Mouse (Mus musculus) layer of hippocampus, adult 2 months (tissue): ENCODE measurements around the gene Eef1e1. TPM values are rescaled to one million over a fixed set of nuclear protein-coding genes. Genes with fewer than 3 reads are reported as not detected.

Source experiments
- DNase-seq, 2 experiments: peaks; one replicate each; pipeline ENCODE4 v3.0.0; 2022; ENCODE audit warnings: low spot score in 2 of 2
- H3K27ac ChIP-seq: fragments of 200-600 bp; 2 replicates; pipeline ENCODE4 v1.8.1; 2022
- H3K4me3 ChIP-seq: fragments of 200-600 bp; 2 replicates; pipeline ENCODE4 v1.8.1; 2022; ENCODE audit warnings: mild to moderate bottlenecking
- CTCF ChIP-seq: fragments of 200-600 bp; conservative IDR thresholded peaks from 2 replicates; pipeline ENCODE4 v1.8.1; 2022; ENCODE audit warnings: antibody characterized with exemption, mild to moderate bottlenecking, moderate library complexity
- total RNA-seq, 2 experiments: library from RNA; stranded (reverse); gene quantifications; 2 replicates each; pipeline ENCODE4 v1.2.3; 2021

Gene Eef1e1
- total RNA-seq, 2 experiments from 2014 or later: 30.0 to 30.6 TPM

DNA sequence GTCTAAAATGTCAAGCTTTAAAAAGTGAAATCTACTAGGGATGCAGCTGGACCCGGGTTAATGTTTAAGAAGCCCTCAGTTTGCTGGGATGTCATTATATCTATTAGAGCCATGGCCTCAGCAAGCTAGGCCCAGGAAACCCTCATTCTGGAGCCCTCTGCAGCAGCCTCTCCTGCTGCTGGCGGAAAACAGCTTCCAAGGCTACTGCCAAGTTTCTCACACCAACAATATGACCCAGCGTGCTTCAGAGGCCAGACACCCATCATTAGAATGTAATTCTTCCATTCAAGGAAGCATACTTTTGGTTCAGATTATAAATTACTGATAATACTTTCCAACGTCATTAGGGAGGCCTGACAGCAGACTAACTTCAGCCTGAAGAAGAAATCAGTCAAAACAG, 42.0 kb downstream of the Eef1e1 start:
- no peak for DNase-seq

DNA sequence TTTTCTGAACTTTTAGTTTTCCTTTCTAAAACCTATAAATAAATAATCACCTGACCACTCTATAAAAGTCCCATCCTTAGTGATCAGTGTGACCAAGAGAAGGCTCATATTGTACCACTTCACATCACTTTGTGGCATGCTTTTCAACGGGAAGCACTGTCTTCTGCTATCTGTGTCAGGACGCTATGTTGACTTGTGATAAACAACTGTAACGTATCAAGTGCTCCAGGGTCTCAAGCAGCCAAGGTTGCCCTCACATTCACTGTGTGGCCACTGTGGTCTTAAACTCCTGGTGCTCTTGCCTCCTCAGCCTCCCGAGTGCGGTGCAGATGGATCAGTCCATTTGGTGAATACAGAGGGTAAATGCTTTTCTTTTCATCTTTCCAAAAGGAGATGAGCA, 43.2 kb downstream of the Eef1e1 start:
- H3K4me3 ChIP-seq: no peak overlapping the region
- TF ChIP-seq CTCF: no peak
- no peak overlapping the region for H3K27ac ChIP-seq
- DNase-seq: no peak

More for the DNA sequence above, 42.0 kb downstream of the Eef1e1 start:
- no peak overlapping the region for H3K4me3 ChIP-seq
- TF ChIP-seq CTCF: no peak
- H3K27ac ChIP-seq: no peak overlapping the region

DNA sequence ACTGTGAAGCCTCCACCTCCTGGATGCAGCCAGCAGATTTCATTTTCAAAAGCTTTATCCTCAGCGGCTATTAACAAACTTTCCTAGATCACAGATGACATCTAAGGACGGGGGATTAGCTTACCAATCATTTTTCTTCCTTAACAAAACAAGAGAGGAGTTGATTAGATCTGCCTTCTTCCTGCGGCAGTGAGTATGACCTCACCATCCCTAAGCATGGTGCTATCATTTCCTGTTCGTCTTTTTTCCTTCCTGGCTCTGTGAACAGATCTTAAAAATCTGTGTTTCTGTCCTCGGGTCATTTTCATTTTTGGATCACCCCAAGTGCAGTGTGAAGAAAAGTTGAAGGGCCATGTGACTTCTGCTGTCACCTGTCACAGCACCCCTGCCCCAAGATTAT, 44.6 kb downstream of the Eef1e1 start:
- no peak for DNase-seq
- H3K4me3 ChIP-seq: no peak overlapping the region
- H3K27ac ChIP-seq: no peak overlapping the region
- TF ChIP-seq CTCF: no peak

DNA sequence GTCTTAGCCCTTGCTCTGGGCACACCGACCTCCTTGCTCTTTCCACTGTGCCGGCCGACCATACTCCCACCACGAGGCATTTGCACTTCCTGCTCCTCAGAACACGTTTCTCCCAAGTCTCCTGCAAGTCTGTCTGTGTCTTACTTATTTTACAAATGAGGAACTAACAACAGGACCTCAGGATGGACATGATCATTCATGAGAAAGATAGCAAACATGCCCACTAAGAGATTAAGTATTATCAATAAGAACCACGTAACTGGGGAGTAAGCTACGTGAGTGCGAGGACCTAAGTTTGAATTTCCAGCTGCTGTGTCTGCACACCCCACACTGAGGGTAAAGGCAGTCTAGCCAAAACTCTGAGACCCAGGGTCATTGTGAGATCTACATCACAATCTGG, 45.3 kb downstream of the Eef1e1 start:
- Histone ChIP-seq H3K4me3 (no peak overlapping the region), H3K27ac (no peak overlapping the region)
- TF ChIP-seq CTCF: no peak
- DNase-seq: no peak

DNA sequence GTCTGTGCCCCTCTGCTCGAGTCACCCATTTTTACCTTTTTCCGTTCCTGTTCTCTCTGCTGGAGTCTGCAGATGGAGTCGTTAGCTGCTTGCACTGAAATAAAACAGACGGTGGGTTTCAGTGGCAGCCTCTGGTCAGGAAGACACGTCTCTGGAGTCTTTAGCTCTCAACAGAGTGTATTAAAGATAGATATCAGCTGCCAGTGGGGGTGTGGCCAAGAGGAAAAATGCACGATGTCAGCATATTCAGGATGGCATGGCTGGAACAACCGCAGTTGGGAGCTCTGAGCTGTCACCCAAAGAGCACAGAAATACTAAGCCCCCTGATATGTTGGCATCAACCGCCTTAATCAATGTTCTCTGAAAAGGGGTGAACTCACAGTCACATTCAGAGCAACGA, 46.2 kb downstream of the Eef1e1 start:
- Histone ChIP-seq H3K27ac (no peak overlapping the region), H3K4me3 (no peak overlapping the region)
- no peak for TF ChIP-seq CTCF
- no peak for DNase-seq

DNA sequence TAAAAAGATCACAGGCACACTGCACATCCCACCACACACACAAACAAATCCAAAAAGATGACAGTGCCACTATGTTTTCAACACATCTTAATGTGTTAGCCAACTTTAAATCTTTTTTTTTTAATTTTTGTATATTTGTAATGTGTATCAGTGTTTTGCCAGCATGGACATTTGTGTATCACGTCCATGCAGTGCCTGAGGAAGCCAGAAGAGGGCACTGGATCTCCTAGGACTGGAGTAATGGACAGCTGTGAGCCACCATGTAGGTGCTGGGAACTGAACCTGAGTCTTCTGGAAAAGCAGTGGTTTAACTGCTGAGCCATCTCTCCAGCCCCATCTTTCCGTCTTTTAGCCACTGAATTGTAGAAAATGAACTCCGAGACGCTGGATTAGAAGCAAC, 46.7 kb downstream of the Eef1e1 start:
- TF ChIP-seq CTCF: peak; percentile 38
- no peak for DNase-seq
- Histone ChIP-seq H3K27ac (no peak overlapping the region), H3K4me3 (no peak overlapping the region)

DNA sequence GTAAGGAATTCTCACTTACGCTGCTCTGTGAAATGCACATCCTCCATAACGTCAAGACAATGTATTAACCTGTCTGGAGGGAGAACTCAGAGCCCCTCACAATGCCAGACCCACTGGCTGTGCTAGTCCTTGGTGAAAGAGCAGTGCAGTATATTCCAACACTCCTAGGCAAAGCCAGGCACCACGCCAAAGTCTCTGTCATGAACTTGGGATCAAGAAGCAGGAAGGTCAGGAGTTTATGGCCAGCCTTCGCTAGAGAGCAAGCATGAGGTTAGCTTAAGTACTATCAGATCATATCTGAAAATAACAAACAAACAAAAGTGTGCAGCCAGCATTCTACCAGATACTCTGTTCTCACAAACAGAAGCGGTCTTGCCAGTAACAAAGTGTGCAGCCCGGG, 48.5 kb downstream of the Eef1e1 start:
- no peak overlapping the region for H3K27ac ChIP-seq
- TF ChIP-seq CTCF: no peak
- DNase-seq: no peak
- H3K4me3 ChIP-seq: no peak overlapping the region

DNA sequence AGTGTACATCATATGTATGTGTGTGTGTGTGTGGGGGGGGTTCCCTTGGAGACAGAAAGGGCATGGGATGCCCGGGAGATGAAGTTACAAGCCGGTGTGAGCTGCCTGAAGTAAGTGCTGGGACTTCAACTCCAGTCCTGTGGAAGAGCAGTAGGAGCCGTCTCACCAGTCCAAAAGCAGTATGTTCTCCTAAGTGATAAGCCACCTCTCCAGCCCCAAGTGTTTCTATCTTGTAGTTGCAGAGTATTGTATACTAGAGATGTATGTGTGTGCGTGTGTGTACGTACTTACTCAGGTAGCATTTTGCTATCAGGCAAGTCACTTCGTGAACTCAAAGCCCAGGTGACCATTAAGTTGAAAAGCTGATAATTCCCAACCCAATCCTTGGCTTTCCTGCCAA, 51.7 kb downstream of the Eef1e1 start:
- no peak for TF ChIP-seq CTCF
- no peak for DNase-seq
- H3K27ac ChIP-seq: no peak overlapping the region
- no peak overlapping the region for H3K4me3 ChIP-seq

DNA sequence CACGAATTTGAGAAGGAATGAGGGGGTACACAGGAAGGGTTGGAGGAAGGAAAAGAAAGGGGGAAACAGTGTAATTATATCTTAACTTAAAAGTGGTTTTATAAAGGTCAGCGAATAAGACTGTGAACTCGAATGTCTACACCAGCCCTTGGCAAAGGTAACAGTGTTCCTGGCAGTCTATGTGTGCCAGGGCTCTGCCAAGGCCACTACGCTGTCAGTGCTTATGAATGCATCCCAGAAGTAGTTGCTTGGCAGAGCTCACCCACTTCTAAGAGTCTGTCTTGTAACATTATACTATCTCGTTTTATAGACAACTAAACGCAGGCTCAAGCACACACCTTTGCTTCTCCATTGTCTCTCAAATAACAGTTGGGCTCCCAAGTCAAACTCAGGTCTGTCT, 53.5 kb downstream of the Eef1e1 start:
- no peak overlapping the region for H3K4me3 ChIP-seq

DNA sequence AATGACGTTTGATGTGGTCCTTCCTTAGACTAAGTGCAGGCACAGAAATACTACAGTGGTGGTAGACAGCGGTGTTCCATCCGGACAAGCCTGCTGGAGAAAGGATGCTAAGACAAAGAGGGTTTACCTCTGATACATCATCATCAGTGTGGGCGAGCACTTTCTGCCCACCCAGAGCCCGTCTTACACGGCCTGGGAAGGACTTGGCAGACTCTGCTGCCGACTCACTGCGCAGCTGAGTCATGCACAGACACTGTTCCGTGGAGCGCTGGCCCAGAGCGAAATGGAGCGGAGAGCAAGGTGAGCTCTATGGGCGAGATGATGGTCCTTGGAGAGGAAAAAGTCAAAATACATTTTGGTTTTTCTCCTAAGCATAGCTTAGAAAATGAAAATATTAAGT, 55.9 kb downstream of the Eef1e1 start:
- DNase-seq: peak in 1 of 2 experiments; percentile 22
- TF ChIP-seq CTCF: no peak
- Histone ChIP-seq H3K27ac (no peak overlapping the region), H3K4me3 (no peak overlapping the region)

More for the DNA sequence above, 53.5 kb downstream of the Eef1e1 start:
- no peak for DNase-seq
- TF ChIP-seq CTCF: no peak
- H3K27ac ChIP-seq: no peak overlapping the region

DNA sequence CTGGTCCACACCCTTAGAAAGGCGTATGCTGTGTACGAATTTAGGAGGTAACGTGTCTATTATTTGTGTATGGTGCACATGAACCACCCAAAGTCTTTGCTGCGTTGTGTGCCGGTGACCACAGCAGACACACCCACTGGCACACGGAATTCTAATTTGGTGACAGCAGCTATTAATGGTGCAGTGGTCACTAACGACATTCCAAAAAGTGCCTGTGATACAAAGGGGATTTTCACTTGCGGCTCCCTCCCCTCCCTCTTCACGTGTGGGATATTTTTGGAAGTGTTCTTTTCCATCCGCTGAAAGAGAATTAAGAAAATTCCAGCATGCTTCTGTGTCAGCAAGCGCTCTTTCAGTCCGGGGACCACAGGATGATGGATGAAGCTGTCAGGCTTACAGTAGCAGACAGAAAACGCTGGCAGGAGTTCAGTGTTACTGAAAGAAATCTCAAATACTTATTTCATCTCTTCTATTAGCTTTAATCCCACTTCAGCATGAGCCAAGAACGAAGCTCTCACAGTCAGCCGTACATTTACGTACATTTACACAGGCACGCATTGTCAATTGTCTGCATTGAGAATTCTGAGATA, 56.5 kb downstream of the Eef1e1 start:
- Histone ChIP-seq H3K4me3 (no peak overlapping the region), H3K27ac (no peak overlapping the region)
- TF ChIP-seq CTCF: no peak
- DNase-seq: no peak

DNA sequence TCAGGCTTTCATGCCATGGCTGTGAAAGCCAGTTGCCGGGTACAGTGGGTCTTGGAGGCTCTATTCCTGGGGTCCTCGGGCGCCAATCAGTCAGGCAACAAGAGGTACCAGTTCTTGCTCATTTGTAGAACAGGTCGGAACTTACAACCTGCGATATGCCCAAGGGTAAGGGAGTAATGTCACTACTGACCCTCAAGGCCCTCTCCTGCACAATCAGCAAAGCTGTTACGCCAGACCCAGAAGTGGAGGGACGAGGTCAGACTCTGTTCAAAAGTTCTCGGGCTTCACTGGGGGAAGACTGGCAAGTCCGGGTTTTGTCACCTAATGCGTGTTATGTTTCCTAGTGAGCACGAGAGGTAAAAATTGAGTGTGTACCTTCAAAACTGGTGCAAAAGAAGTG, 58.0 kb downstream of the Eef1e1 start:
- no peak overlapping the region for H3K27ac ChIP-seq
- DNase-seq: no peak
- no peak for TF ChIP-seq CTCF
- no peak overlapping the region for H3K4me3 ChIP-seq

DNA sequence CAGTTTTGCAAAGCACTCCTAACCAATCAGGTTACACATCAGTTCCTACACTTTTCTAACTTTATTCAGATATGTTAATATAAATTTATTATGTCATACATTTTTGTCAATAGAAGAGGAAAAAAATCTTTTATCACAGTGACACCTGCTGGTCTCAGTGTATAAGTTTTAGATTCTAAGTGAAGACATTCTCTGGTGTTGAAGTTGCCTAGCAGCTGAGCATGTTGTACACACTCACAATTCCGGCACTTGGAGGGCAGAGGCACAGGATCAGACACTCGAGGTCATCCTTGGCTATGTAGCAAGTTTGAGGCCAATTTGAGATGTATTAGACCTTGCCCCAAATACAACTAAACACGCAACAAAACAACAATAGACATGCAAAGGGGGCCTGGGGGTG, 61.8 kb downstream of the Eef1e1 start:
- DNase-seq: no peak
- H3K4me3 ChIP-seq: no peak overlapping the region
- peak; percentile 75 for TF ChIP-seq CTCF
- H3K27ac ChIP-seq: no peak overlapping the region

DNA sequence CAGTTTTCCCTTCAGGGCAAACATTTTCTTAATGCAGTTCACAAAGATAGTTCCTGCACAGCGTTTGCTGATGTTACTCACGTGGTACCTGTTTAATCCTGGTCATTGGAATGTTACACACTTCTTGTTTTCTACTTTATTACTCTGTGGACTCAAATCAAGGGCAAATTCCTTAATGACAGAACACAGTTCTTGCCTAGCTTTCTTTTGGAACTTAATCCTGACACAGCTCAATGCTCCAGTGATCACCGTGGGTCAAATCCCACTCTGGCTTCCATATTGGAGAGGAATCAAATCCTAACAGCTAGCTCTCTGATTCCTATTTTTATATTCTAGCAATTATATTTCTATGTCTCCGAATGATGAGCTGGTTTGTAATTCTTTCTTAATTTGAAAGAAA, 62.4 kb downstream of the Eef1e1 start:
- H3K27ac ChIP-seq: no peak overlapping the region
- no peak for TF ChIP-seq CTCF
- no peak overlapping the region for H3K4me3 ChIP-seq
- no peak for DNase-seq

Other genes with a start within 250 kb of the Eef1e1 start
- gene Txndc5, start 130.2 kb downstream of the Eef1e1 start, total RNA-seq: 10 to 100 TPM; 44.6 to 47.5 TPM
- 10 to 100 TPM in 1 of 2 experiments, 1 to 10 TPM in 1; 9.0 to 11.8 TPM for gene Bloc1s5, start 23.9 kb downstream of the Eef1e1 start, total RNA-seq